Mouse (Mus musculus): Measurements from ENCODE around the gene Cyp4a10. TPM values are rescaled to one million over a fixed set of nuclear protein-coding genes. Genes with fewer than 3 reads are reported as not detected.
"Not testable (repeated sequence)": the region's sequence is repeated elsewhere in the genome, so short reads cannot be mapped to it uniquely, and the experiment has no call there.

The Cyp4a10 gene
- polyA plus RNA-seq, 1 experiment from 2014 or later = not detected

GRCm38 (mm10) chr4:115552726-115553125 lies 34.7 kb downstream of the Cyp4a10 start:
- ATAC-seq (no peak), DNase-seq (ENCODE audit: low read depth, low spot score) (no peak)
- TF ChIP-seq CTCF (IDR thresholded peaks at IDR 0.05) = no peak
- in situ Hi-C loops (cut with MboI; ENCODE audit: low pct_unique_long_range_greater_than_20kb) = no loop called here
- ChIA-PET POLR2A (no interaction called here), CTCF (no interaction called here)
- H3K27me3 ChIP-seq = no peaks in the 10 kb centered on the region

- ChIA-PET POLR2A (no interaction called here), CTCF (no interaction called here)
- no peak for ATAC-seq
- in situ Hi-C loops (cut with MboI; ENCODE audit: low pct_unique_long_range_greater_than_20kb) = no loop called here
- DNase-seq (ENCODE audit: low read depth, low spot score) = no peak
- TF ChIP-seq CTCF (IDR thresholded peaks at IDR 0.05) = no peak
- H3K27me3 ChIP-seq = no peaks in the 10 kb centered on the region
These were observed 37.4 kb downstream of the Cyp4a10 start for GRCm38 (mm10) chr4:115555513-115555912.

GRCm38 (mm10) chr4:115557861-115558561 lies 39.9 kb downstream of the Cyp4a10 start:
- in situ Hi-C loops (cut with MboI; ENCODE audit: low pct_unique_long_range_greater_than_20kb) = no loop called here
- no peak for DNase-seq (ENCODE audit: low read depth, low spot score)
- no peaks in the 10 kb centered on the region for H3K27me3 ChIP-seq
- TF ChIP-seq CTCF (IDR thresholded peaks at IDR 0.05) = no peak
- ChIA-PET POLR2A (no interaction called here), CTCF (no interaction called here)
- ATAC-seq = no peak

GRCm38 (mm10) chr4:115561236-115561635 lies 43.2 kb downstream of the Cyp4a10 start:
- ATAC-seq; POLR2A ChIA-PET; in situ Hi-C loops (cut with MboI; ENCODE audit: low pct_unique_long_range_greater_than_20kb): not testable (repeated sequence)

GRCm38 (mm10) chr4:115563401-115563800 lies 45.3 kb downstream of the Cyp4a10 start, which contains the start of gene Cyp4a31:
Cyp4a31 (plus strand) TSS chr4:115563649.
- in situ Hi-C loops (cut with MboI; ENCODE audit: low pct_unique_long_range_greater_than_20kb) = no loop called here
- H3K27me3 ChIP-seq = no peaks in the 10 kb centered on the region
- no peak for DNase-seq (ENCODE audit: low read depth, low spot score)
- ATAC-seq = no peak
- POLR2A ChIA-PET = no interaction called here
- no peak for TF ChIP-seq CTCF (IDR thresholded peaks at IDR 0.05)
- CTCF ChIA-PET = no interaction called here

More at GRCm38 (mm10) chr4:115561236-115561635, 43.2 kb downstream of the Cyp4a10 start:
- DNase-seq (ENCODE audit: low read depth, low spot score); H3K27me3 ChIP-seq; CTCF ChIA-PET: not testable (repeated sequence)

- H3K27me3 ChIP-seq; DNase-seq (ENCODE audit: low read depth, low spot score); ATAC-seq; POLR2A ChIA-PET; CTCF ChIA-PET; in situ Hi-C loops (cut with MboI; ENCODE audit: low pct_unique_long_range_greater_than_20kb): not testable (repeated sequence)
These were observed 46.6 kb downstream of the Cyp4a10 start for GRCm38 (mm10) chr4:115564469-115565225.

- in situ Hi-C loops (cut with MboI; ENCODE audit: low pct_unique_long_range_greater_than_20kb) = loop anchor here (5.0 kb wide), 1 partner anchor 43 kb away; no protein-coding TSS in a partner anchor
- no peak for DNase-seq (ENCODE audit: low read depth, low spot score)
- no peak for TF ChIP-seq CTCF (IDR thresholded peaks at IDR 0.05)
- POLR2A ChIA-PET = no interaction called here
- no peak for ATAC-seq
- CTCF ChIA-PET = no interaction called here
- no peaks in the 10 kb centered on the region for H3K27me3 ChIP-seq
These were observed 57.2 kb downstream of the Cyp4a10 start for GRCm38 (mm10) chr4:115575255-115575654.

- ATAC-seq = no peak
- H3K27me3 ChIP-seq = no peaks in the 10 kb centered on the region
These were observed 57.7 kb downstream of the Cyp4a10 start for GRCm38 (mm10) chr4:115575776-115576175.

GRCm38 (mm10) chr4:115583036-115583435 lies 65.0 kb downstream of the Cyp4a10 start:
- ChIA-PET CTCF (no interaction called here), POLR2A (no interaction called here)
- in situ Hi-C loops (cut with MboI; ENCODE audit: low pct_unique_long_range_greater_than_20kb) = no loop called here
- ATAC-seq = no peak
- no peak for DNase-seq (ENCODE audit: low read depth, low spot score)
- no peaks in the 10 kb centered on the region for H3K27me3 ChIP-seq
- TF ChIP-seq CTCF (IDR thresholded peaks at IDR 0.05) = no peak

More at GRCm38 (mm10) chr4:115575776-115576175, 57.7 kb downstream of the Cyp4a10 start:
- ChIA-PET POLR2A (no interaction called here), CTCF (no interaction called here)
- TF ChIP-seq CTCF (IDR thresholded peaks at IDR 0.05) = no peak
- in situ Hi-C loops (cut with MboI; ENCODE audit: low pct_unique_long_range_greater_than_20kb) = loop anchor here (5.0 kb wide), 1 partner anchor 43 kb away; no protein-coding TSS in a partner anchor
- no peak for DNase-seq (ENCODE audit: low read depth, low spot score)

Other genes with a start within 250 kb of the Cyp4a10 start
- 0.44 TPM for gene Cyp4a12a, start 219.2 kb upstream of the Cyp4a10 start, polyA plus RNA-seq (2021)
- gene Cyp4a12b, start 106.6 kb upstream of the Cyp4a10 start, polyA plus RNA-seq (2021) = 0.22 TPM
- gene Cyp4a30b, start 65.7 kb upstream of the Cyp4a10 start, polyA plus RNA-seq (2021) = not detected
- not detected for gene Cyp4a14, start 22.1 kb upstream of the Cyp4a10 start, polyA plus RNA-seq (2021)
- gene Cyp4a31, start 45.4 kb downstream of the Cyp4a10 start, polyA plus RNA-seq (2021) = not detected
- gene Cyp4a32, start 82.7 kb downstream of the Cyp4a10 start, polyA plus RNA-seq (2021) = not detected
- 0.19 TPM for gene Cyp4b1, start 129.5 kb downstream of the Cyp4a10 start, polyA plus RNA-seq (2021)
- gene Efcab14, start 219.5 kb downstream of the Cyp4a10 start, polyA plus RNA-seq (2021) = 38.9 TPM

Data from Patski (cell line).